Mouse (Mus musculus) urinary bladder, postnatal 0 days (tissue): ENCODE results near the gene Syt3. TPM values are rescaled to one million over a fixed set of nuclear protein-coding genes. Genes with fewer than 3 reads are reported as not detected.

ENCODE experiments used
- polyA plus RNA-seq: library from polyadenylated mRNA; unstranded; fragments of >200 nt; fragmentation: Nextera tagmentation; extraction: Ambion mirVana; gene quantifications from 2 replicates; pipeline ENCODE4 v1.2.1, GENCODE M21; 2015

Syt3 gene
- 0.48 and 0.58 TPM in 2 replicates for polyA plus RNA-seq

GRCm38 (mm10) chr7:44383980-44384715 lies at the start of gene Syt3:
Gene Syt3 (plus strand): TSS chr7:44384102.

DNA sequence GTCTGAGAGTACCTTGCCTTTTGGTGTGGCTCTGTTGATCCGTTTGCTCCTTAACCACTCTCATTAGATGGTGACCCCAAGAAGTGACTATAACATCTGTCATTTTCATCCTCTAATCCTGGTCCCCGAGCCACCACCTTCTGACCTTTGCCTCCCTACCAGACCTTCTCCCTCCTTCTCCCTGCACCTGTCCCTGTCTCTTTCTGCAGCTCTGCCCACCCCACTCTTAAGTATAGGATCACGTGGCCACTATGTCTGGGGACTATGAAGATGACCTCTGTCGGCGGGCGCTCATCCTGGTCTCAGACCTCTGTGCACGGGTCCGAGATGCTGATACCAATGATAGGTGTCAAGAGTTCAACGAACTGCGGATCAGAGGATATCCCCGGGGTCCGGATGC lies 1.8 kb downstream of the Syt3 start, which contains the start of gene 1700008O03Rik:
Gene 1700008O03Rik, minus strand, starts transcription at position 101 of the 400 bp plus-strand sequence.

GRCm38 (mm10) chr7:44428968-44429521 lies 45.1 kb downstream of the Syt3 start, which contains the start of gene Lrrc4b:
Gene Lrrc4b (plus strand): TSS chr7:44429018.

Other genes starting within 250 kb of the Syt3 start
- not detected in 2 replicates for gene Klk1b16, start 247.3 kb upstream of the Syt3 start, polyA plus RNA-seq
- gene Klk1b24, start 195.9 kb upstream of the Syt3 start, polyA plus RNA-seq, result not detected in 2 replicates
- gene Klk1b3, start 185.9 kb upstream of the Syt3 start, polyA plus RNA-seq, result not detected in 2 replicates
- gene Klk1b4, start 176.7 kb upstream of the Syt3 start, polyA plus RNA-seq, result not detected in 2 replicates
- not detected in 2 replicates for gene Klk1b5, start 168.2 kb upstream of the Syt3 start, polyA plus RNA-seq
- not detected in 2 replicates for gene Klk1, start 158.7 kb upstream of the Syt3 start, polyA plus RNA-seq
- gene Gm36864, start 147.9 kb upstream of the Syt3 start, polyA plus RNA-seq, result not detected in 2 replicates
- gene 1700028J19Rik, start 137.4 kb upstream of the Syt3 start, polyA plus RNA-seq, result 0.71 and 1.4 TPM in 2 replicates
- gene 2410002F23Rik, start 137.4 kb upstream of the Syt3 start, polyA plus RNA-seq, result 55.7 and 58.6 TPM in 2 replicates
- gene Acp4, start 126.7 kb upstream of the Syt3 start, polyA plus RNA-seq, result not detected in 2 replicates
- gene Gm15517, start 122.7 kb upstream of the Syt3 start, polyA plus RNA-seq, result not detected in 2 replicates
- gene Clec11a, start 77.2 kb upstream of the Syt3 start, polyA plus RNA-seq, result 13.6 and 16.2 TPM in 2 replicates
- 1.1 and 1.2 TPM in 2 replicates for gene Shank1, start 73.8 kb upstream of the Syt3 start, polyA plus RNA-seq
- gene 1700008O03Rik, start 1.7 kb downstream of the Syt3 start, polyA plus RNA-seq, result 0.60 and 0.81 TPM in 2 replicates
- gene Lrrc4b, start 44.9 kb downstream of the Syt3 start, polyA plus RNA-seq, result 0.13 and 0.26 TPM in 2 replicates
- gene Aspdh, start 81.3 kb downstream of the Syt3 start, polyA plus RNA-seq, result 0.27 TPM in 1 of 2 replicates, not detected in the other
- 51.6 and 59.9 TPM in 2 replicates for gene Josd2, start 83.9 kb downstream of the Syt3 start, polyA plus RNA-seq
- gene Emc10, start 112.4 kb downstream of the Syt3 start, polyA plus RNA-seq, result 73.9 and 76.8 TPM in 2 replicates
- 8.0 and 10.1 TPM in 2 replicates for gene Fam71e1, start 112.5 kb downstream of the Syt3 start, polyA plus RNA-seq
- gene Mybpc2, start 140.6 kb downstream of the Syt3 start, polyA plus RNA-seq, result 0.30 and 0.82 TPM in 2 replicates
- 0.05 TPM in 1 of 2 replicates, not detected in the other for gene Spib, start 148.0 kb downstream of the Syt3 start, polyA plus RNA-seq
- 20.1 and 23.8 TPM in 2 replicates for gene Pold1, start 164.7 kb downstream of the Syt3 start, polyA plus RNA-seq
- gene Nr1h2, start 169.8 kb downstream of the Syt3 start, polyA plus RNA-seq, result 65.2 and 69.4 TPM in 2 replicates
- gene Napsa, start 188.3 kb downstream of the Syt3 start, polyA plus RNA-seq, result 0.46 and 0.57 TPM in 2 replicates
- 0.05 and 0.08 TPM in 2 replicates for gene Kcnc3, start 206.6 kb downstream of the Syt3 start, polyA plus RNA-seq